Mouse (Mus musculus) hindbrain, embryonic 15.5 days (tissue): ENCODE results near the gene Os9. TPM values are rescaled to one million over a fixed set of nuclear protein-coding genes. Genes with fewer than 3 reads are reported as not detected.
"Not testable (repeated sequence)": the region's sequence is repeated elsewhere in the genome, so short reads cannot be mapped to it uniquely, and the experiment has no call there.

Source experiments
- ATAC-seq: fragments of 200-750 bp; cut with Nextera tagmentation; 2 replicates; pipeline ENCODE4 v1.8.0; 2017; ENCODE audit warnings: low read depth, moderate number of reproducible peaks, moderate TSS enrichment; ENCODE audit not compliant: low FRiP score
- H3K27ac ChIP-seq: fragments of 300-500 bp; sonication (generic); replicated peaks from 2 replicates; pipeline ENCODE4 v1.5.1; 2015; ENCODE audit warnings: mild to moderate bottlenecking, inconsistent platforms
- H3K27me3 ChIP-seq: fragments of 300-500 bp; sonication (generic); 2 replicates; pipeline ENCODE4 v1.6.1; 2015; ENCODE audit warnings: control low read depth, inconsistent platforms
- H3K36me3 ChIP-seq: fragments of 300-500 bp; sonication (generic); 2 replicates; pipeline ENCODE4 v1.6.1; 2015; ENCODE audit warnings: control low read depth, inconsistent platforms
- H3K4me1 ChIP-seq: fragments of 300-500 bp; sonication (generic); replicated peaks from 2 replicates; pipeline ENCODE4 v1.6.1; 2015; ENCODE audit warnings: control low read depth, inconsistent platforms
- H3K4me2 ChIP-seq: fragments of 300-500 bp; sonication (generic); 2 replicates; pipeline ENCODE4 v1.6.1; 2015; ENCODE audit warnings: moderate library complexity, mild to moderate bottlenecking, inconsistent platforms
- H3K4me3 ChIP-seq: fragments of 300-500 bp; sonication (generic); 2 replicates; pipeline ENCODE4 v1.5.1; 2015; ENCODE audit warnings: mild to moderate bottlenecking, inconsistent platforms
- H3K9ac ChIP-seq: fragments of 300-500 bp; sonication (generic); 2 replicates; pipeline ENCODE4 v1.6.1; 2015; ENCODE audit warnings: inconsistent platforms
- H3K9me3 ChIP-seq: fragments of 300-500 bp; sonication (generic); 2 replicates; pipeline ENCODE4 v1.6.1; 2016; ENCODE audit warnings: control low read depth, inconsistent platforms
- WGBS: fragments of 180-500 bp; shearing (Covaris S2); methylation state at CpG from one replicate; pipeline ENCODE4 v1.1.7; 2015; 5-methylcytosine and 5-hydroxymethylcytosine counted together
- polyA plus RNA-seq: library from polyadenylated mRNA; unstranded; fragments of >200 nt; fragmentation: Nextera tagmentation; extraction: Ambion mirVana; gene quantifications from 2 replicates; pipeline ENCODE4 v1.2.1, GENCODE M21; 2015

Gene Os9
- polyA plus RNA-seq, result 125 and 130 TPM in 2 replicates

- Histone ChIP-seq H3K4me3 (peak within 1 kb of the TSS; percentile 78), H3K27me3 (no peaks in the 10 kb centered on the region), H3K36me3 (peaks cover 26% of the 10 kb centered on the region), H3K9me3 (no peaks in the 10 kb centered on the region), H3K4me1 (peaks cover 34% of the 10 kb centered on the region), H3K4me2 (peak within 1 kb of the TSS; percentile 95), H3K27ac (peak within 1 kb of the TSS; percentile 86), H3K9ac (peak within 1 kb of the TSS; percentile 75)
- peak; percentile 96 for ATAC-seq
- under 1% methylated on average over 19 of the region's 19 CpGs for WGBS
Observed at GRCm38 (mm10) chr10:127121066-127121477, at the start of gene Os9. Gene Os9 (minus strand): TSS chr10:127121131.

GRCm38 (mm10) chr10:127170002-127170401, 49.1 kb upstream of the Os9 start:
- no peaks in the 10 kb centered on the region for H3K9me3 ChIP-seq
- no peak for ATAC-seq
- 8% methylated on average over 22 of the region's 22 CpGs for WGBS
- H3K27ac ChIP-seq, result no peak overlapping the region
- peaks cover 40% of the 10 kb centered on the region for H3K27me3 ChIP-seq
- peak overlapping the region; percentile 48 for H3K4me2 ChIP-seq
- peak overlapping the region; percentile 9; the same call in 1 of the 2 replicates for H3K4me3 ChIP-seq
- H3K36me3 ChIP-seq, result 0 out of 2 replicates have a peak, but pooled peaks cover 3% of the 10 kb centered on the region
- H3K4me1 ChIP-seq, result peaks cover 38% of the 10 kb centered on the region
- 0 out of 2 replicates have a peak overlapping the region, but pooled peaks have one; percentile 6 for H3K9ac ChIP-seq

- H3K36me3 ChIP-seq, result 0 out of 2 replicates have a peak, but pooled peaks cover 3% of the 10 kb centered on the region
- 0 out of 2 replicates have a peak overlapping the region, but pooled peaks have one; percentile 93 for H3K4me3 ChIP-seq
- ATAC-seq, result no peak
- H3K4me2 ChIP-seq, result peak overlapping the region; percentile 84
- no peak overlapping the region for H3K9ac ChIP-seq
- H3K9me3 ChIP-seq, result no peaks in the 10 kb centered on the region
- WGBS, result 58% methylated on average over 10 of the region's 10 CpGs
- H3K4me1 ChIP-seq, result peaks cover 38% of the 10 kb centered on the region
- peaks cover 40% of the 10 kb centered on the region for H3K27me3 ChIP-seq
- no peak overlapping the region for H3K27ac ChIP-seq
Observed at GRCm38 (mm10) chr10:127167614-127168192, 46.8 kb upstream of the Os9 start.

GRCm38 (mm10) chr10:127166771-127167613, 46.1 kb upstream of the Os9 start:
- 25% methylated on average over 15 of the region's 15 CpGs for WGBS
- no peak for ATAC-seq
- Histone ChIP-seq H3K27me3 (peaks cover 36% of the 10 kb centered on the region), H3K4me1 (peaks cover 38% of the 10 kb centered on the region), H3K9ac (peak overlapping the region; percentile 98), H3K36me3 (0 out of 2 replicates have a peak, but pooled peaks cover 3% of the 10 kb centered on the region), H3K4me2 (peak overlapping the region; percentile 84), H3K4me3 (peak overlapping the region; percentile 93), H3K27ac (peak overlapping the region; percentile 92), H3K9me3 (no peaks in the 10 kb centered on the region)

GRCm38 (mm10) chr10:127166404-127166715, 45.4 kb upstream of the Os9 start:
- Histone ChIP-seq H3K4me1 (peaks cover 38% of the 10 kb centered on the region), H3K27ac (peak overlapping the region; percentile 92), H3K36me3 (no peaks in the 10 kb centered on the region), H3K4me2 (peak overlapping the region; percentile 84), H3K9ac (peak overlapping the region; percentile 98), H3K9me3 (no peaks in the 10 kb centered on the region), H3K27me3 (peaks cover 34% of the 10 kb centered on the region), H3K4me3 (peak overlapping the region; percentile 93)
- WGBS, result 3% methylated on average over 11 of the region's 11 CpGs
- ATAC-seq, result no peak

GRCm38 (mm10) chr10:127165654-127166403, 44.9 kb upstream of the Os9 start:
- under 1% methylated on average over 56 of the region's 56 CpGs for WGBS
- Histone ChIP-seq H3K9ac (peak overlapping the region; percentile 98), H3K9me3 (no peaks in the 10 kb centered on the region), H3K27ac (peak overlapping the region; percentile 92), H3K27me3 (peaks cover 30% of the 10 kb centered on the region), H3K36me3 (no peaks in the 10 kb centered on the region), H3K4me1 (peaks cover 34% of the 10 kb centered on the region), H3K4me2 (peak overlapping the region; percentile 84), H3K4me3 (peak overlapping the region; percentile 93)
- ATAC-seq, result peak; percentile 57

- no peaks in the 10 kb centered on the region for H3K36me3 ChIP-seq
- under 1% methylated on average over 42 of the region's 42 CpGs for WGBS
- peak overlapping the region; percentile 92 for H3K27ac ChIP-seq
- peak overlapping the region; percentile 93 for H3K4me3 ChIP-seq
- peaks cover 29% of the 10 kb centered on the region for H3K4me1 ChIP-seq
- peak overlapping the region; percentile 84 for H3K4me2 ChIP-seq
- peak overlapping the region; percentile 98 for H3K9ac ChIP-seq
- peak; percentile 64 for ATAC-seq
- peaks cover 26% of the 10 kb centered on the region for H3K27me3 ChIP-seq
- no peaks in the 10 kb centered on the region for H3K9me3 ChIP-seq
Observed at GRCm38 (mm10) chr10:127165354-127165653, 44.4 kb upstream of the Os9 start.

- peak; percentile 89 for ATAC-seq
- Histone ChIP-seq H3K9me3 (no peaks in the 10 kb centered on the region), H3K27me3 (peaks cover 22% of the 10 kb centered on the region), H3K36me3 (no peaks in the 10 kb centered on the region), H3K4me2 (peak within 1 kb of the TSS; percentile 84), H3K4me3 (peak within 1 kb of the TSS; percentile 93), H3K4me1 (peaks cover 25% of the 10 kb centered on the region), H3K27ac (peak within 1 kb of the TSS; percentile 92), H3K9ac (peak within 1 kb of the TSS; percentile 98)
- 2% methylated on average over 37 of the region's 52 CpGs for WGBS
Observed at GRCm38 (mm10) chr10:127164631-127165353, 43.9 kb upstream of the Os9 start, which contains the start of gene B4galnt1. Gene B4galnt1 (plus strand): TSS chr10:127165225.

GRCm38 (mm10) chr10:127164190-127164589, 43.3 kb upstream of the Os9 start:
- Histone ChIP-seq H3K27me3 (peaks cover 17% of the 10 kb centered on the region), H3K27ac (peak overlapping the region; percentile 92; the same call in 1 of the 2 replicates), H3K4me3 (peak overlapping the region; percentile 93; the same call in 1 of the 2 replicates), H3K36me3 (no peaks in the 10 kb centered on the region), H3K4me1 (peaks cover 25% of the 10 kb centered on the region), H3K4me2 (peak overlapping the region; percentile 84), H3K9me3 (no peaks in the 10 kb centered on the region), H3K9ac (no peak overlapping the region)
- ATAC-seq, result no peak
- 93% methylated on average over 4 of the region's 4 CpGs for WGBS

GRCm38 (mm10) chr10:127162771-127163261, 41.9 kb upstream of the Os9 start:
- not testable (repeated sequence) for ATAC-seq, H3K27me3 ChIP-seq, H3K27ac ChIP-seq, H3K4me3 ChIP-seq, H3K36me3 ChIP-seq, H3K4me2 ChIP-seq, H3K9ac ChIP-seq, H3K9me3 ChIP-seq
- H3K4me1 ChIP-seq, result peaks cover 21% of the 10 kb centered on the region
- WGBS, result 68% methylated on average over 7 of the region's 7 CpGs

GRCm38 (mm10) chr10:127160728-127161127, 39.8 kb upstream of the Os9 start:
- H3K27me3 ChIP-seq, result no peaks in the 10 kb centered on the region
- H3K4me1 ChIP-seq, result peaks cover 3% of the 10 kb centered on the region; the same call in 1 of the 2 replicates
- H3K36me3 ChIP-seq, result no peaks in the 10 kb centered on the region
- H3K4me3 ChIP-seq, result no peak overlapping the region
- ATAC-seq, result no peak
- H3K27ac ChIP-seq, result no peak overlapping the region
- H3K9ac ChIP-seq, result no peak overlapping the region
- no peaks in the 10 kb centered on the region for H3K9me3 ChIP-seq
- no peak overlapping the region for H3K4me2 ChIP-seq
- 82% methylated on average over 3 of the region's 3 CpGs for WGBS
